Mouse (Mus musculus) limb, embryonic 11.5 days (tissue): ENCODE measurements around the gene Il9. TPM values are rescaled to one million over a fixed set of nuclear protein-coding genes. Genes with fewer than 3 reads are reported as not detected.

Experiments
- ATAC-seq: fragments of 200-750 bp; cut with Nextera tagmentation; 2 replicates; pipeline ENCODE4 v1.8.0; 2017; ENCODE audit warnings: low read depth; ENCODE audit not compliant: insufficient number of reproducible peaks, low FRiP score, low TSS enrichment
- DNase-seq: peaks from one replicate; pipeline ENCODE4 v3.0.0-alpha.2; 2015; ENCODE audit warnings: low spot score
- H3K27ac ChIP-seq: fragments of 300-500 bp; sonication (generic); replicated peaks from 2 replicates; pipeline ENCODE4 v1.5.1; 2014; ENCODE audit warnings: low read depth, mild to moderate bottlenecking, low read length
- H3K27me3 ChIP-seq: fragments of 300-500 bp; sonication (generic); 2 replicates; pipeline ENCODE4 v1.6.1; 2014; ENCODE audit warnings: mild to moderate bottlenecking, low read length, mixed read lengths; ENCODE audit not compliant: control insufficient read depth, insufficient read depth
- H3K36me3 ChIP-seq: fragments of 300-500 bp; sonication (generic); 2 replicates; pipeline ENCODE4 v1.6.1; 2014; ENCODE audit warnings: mild to moderate bottlenecking, low read length, moderate library complexity, mixed read lengths; ENCODE audit not compliant: control insufficient read depth, insufficient read depth
- H3K4me1 ChIP-seq: fragments of 300-500 bp; sonication (generic); 2 replicates; pipeline ENCODE4 v1.6.1; 2014; ENCODE audit warnings: low read length, mixed read lengths; ENCODE audit not compliant: control insufficient read depth, insufficient read depth
- H3K4me2 ChIP-seq: fragments of 300-500 bp; sonication (generic); 2 replicates; pipeline ENCODE4 v1.6.1; 2014; ENCODE audit warnings: low read depth, mild to moderate bottlenecking, moderate library complexity; ENCODE audit not compliant: severe bottlenecking
- H3K4me3 ChIP-seq: fragments of 300-500 bp; sonication (generic); 2 replicates; pipeline ENCODE4 v1.5.1; 2014; ENCODE audit warnings: low read depth, low read length
- H3K9ac ChIP-seq: fragments of 300-500 bp; sonication (generic); 2 replicates; pipeline ENCODE4 v1.6.1; 2014; ENCODE audit warnings: mild to moderate bottlenecking, low read length
- H3K9me3 ChIP-seq: fragments of 300-500 bp; sonication (generic); 2 replicates; pipeline ENCODE4 v1.6.1; 2016; ENCODE audit warnings: low read length; ENCODE audit not compliant: control insufficient read depth
- WGBS: fragments of 180-500 bp; shearing (Covaris S2); extraction: QIAGEN DNeasy Blood & Tissue Kit; methylation state at CpG from one replicate; pipeline ENCODE4 v1.1.7; 2014; 5-methylcytosine and 5-hydroxymethylcytosine counted together
- polyA plus RNA-seq: library from polyadenylated mRNA; unstranded; fragments of >200 nt; fragmentation: Nextera tagmentation; extraction: Ambion mirVana; gene quantifications from 2 replicates; pipeline ENCODE4 v1.2.1, GENCODE M21; 2014

Gene Il9
- polyA plus RNA-seq = not detected in 2 replicates

DNA sequence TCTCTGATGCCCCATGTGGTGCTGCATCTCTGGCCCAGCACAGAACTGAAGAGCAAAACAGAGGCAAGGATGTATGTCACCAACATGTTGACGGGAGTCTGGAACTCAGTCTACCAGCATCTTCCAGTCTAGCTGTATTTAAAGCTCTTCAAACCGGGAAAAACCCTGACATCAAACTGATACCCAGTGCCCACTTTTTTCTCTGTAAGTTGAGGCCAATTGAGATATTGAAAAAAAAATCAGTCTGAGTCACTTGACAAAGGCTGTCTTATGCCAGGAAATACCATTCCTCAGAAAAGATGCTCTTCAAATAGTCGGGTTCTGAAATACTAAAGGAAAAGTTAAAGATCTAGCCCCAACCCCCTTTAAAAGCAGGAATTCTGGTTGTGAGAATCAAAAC lies at the start of gene Il9:
Gene Il9 (minus strand): TSS at position 101 of the 400 bp plus-strand sequence.
- WGBS = 89% methylated on average over 3 of the region's 3 CpGs
- no peak for ATAC-seq
- Histone ChIP-seq H3K36me3 (no peaks in the 10 kb centered on the region), H3K9me3 (no peaks in the 10 kb centered on the region), H3K4me3 (no peak within 1 kb of the TSS), H3K27me3 (no peaks in the 10 kb centered on the region), H3K4me1 (no peaks in the 10 kb centered on the region), H3K4me2 (no peak within 1 kb of the TSS), H3K9ac (no peak within 1 kb of the TSS), H3K27ac (no peak within 1 kb of the TSS)
- DNase-seq = no peak

DNA sequence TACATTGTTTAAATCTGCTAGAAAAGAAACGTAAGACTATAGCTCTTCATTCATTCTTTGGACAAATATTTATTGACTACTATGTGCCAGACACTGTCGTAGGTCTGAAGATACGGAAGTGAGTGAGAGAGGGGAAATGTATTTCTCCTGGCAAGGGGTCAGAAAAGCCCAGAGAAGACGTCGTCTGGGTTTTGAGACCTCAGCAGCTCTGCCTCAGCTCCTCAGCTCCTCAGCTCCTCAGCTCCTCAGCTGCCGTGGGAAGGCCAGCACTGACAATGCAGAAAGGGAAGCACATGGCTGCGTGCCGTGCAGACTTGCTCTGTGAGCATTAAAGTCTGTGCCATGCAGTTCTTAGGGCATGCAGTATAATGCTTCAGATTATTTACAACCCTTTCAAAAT lies 47.6 kb upstream of the Il9 start:
- H3K27me3 ChIP-seq = no peaks in the 10 kb centered on the region
- no peak for ATAC-seq
- no peak overlapping the region for H3K4me2 ChIP-seq
- H3K36me3 ChIP-seq = no peaks in the 10 kb centered on the region
- H3K4me1 ChIP-seq = no peaks in the 10 kb centered on the region
- no peak overlapping the region for H3K27ac ChIP-seq
- no peaks in the 10 kb centered on the region for H3K9me3 ChIP-seq
- no peak for DNase-seq
- H3K9ac ChIP-seq = no peak overlapping the region
- whole genome bisulfite sequencing = 67% methylated on average over 8 of the region's 8 CpGs
- H3K4me3 ChIP-seq = no peak overlapping the region

DNA sequence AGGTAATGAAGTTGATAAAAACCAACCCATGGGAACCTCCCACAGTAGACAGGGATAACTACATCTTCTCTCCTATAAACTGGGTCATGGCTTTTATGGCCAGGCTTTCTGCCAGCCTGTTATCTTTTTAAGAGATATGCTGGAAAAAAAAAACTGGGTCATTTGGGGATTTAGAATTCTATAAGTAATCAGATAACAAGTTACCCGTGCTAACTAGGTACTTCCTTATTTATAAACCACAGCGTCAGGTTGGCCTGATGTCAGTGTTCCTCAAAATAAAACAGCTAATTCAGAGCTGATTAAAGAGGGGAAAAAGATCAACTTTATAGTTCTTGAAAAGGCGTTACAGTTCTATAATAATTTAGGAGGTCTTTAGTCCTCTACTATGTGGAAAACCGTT lies 47.0 kb upstream of the Il9 start:
- Histone ChIP-seq H3K27me3 (no peaks in the 10 kb centered on the region), H3K36me3 (no peaks in the 10 kb centered on the region), H3K4me2 (no peak overlapping the region), H3K4me1 (no peaks in the 10 kb centered on the region), H3K9ac (no peak overlapping the region), H3K4me3 (no peak overlapping the region), H3K9me3 (no peaks in the 10 kb centered on the region), H3K27ac (no peak overlapping the region)
- ATAC-seq (no peak), DNase-seq (no peak)
- WGBS = 76% methylated on average over 4 of the region's 4 CpGs

DNA sequence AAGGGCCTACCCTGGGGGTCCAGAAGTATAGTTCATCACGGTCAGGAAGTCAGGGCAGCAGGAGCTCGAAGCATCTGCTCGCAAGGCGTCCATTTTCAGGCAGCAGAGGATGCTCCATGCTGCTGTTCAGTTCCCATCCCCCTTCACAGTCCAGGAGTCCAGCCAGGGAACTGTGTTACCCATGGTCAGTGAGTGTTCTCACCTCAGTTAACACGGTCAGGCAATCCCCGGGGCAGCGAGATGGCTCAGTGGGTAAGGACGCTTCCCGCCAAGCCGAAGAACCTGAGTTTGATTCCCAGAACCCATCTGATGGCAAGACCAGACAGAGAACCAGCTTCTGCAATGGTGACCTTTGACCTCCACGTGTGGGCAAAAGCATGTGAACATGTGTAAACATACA lies 46.2 kb upstream of the Il9 start:
- Histone ChIP-seq H3K27ac (no peak overlapping the region), H3K9ac (no peak overlapping the region), H3K4me1 (no peaks in the 10 kb centered on the region), H3K9me3 (no peaks in the 10 kb centered on the region), H3K27me3 (no peaks in the 10 kb centered on the region), H3K4me3 (no peak overlapping the region), H3K4me2 (no peak overlapping the region), H3K36me3 (no peaks in the 10 kb centered on the region)
- WGBS = 86% methylated on average over 11 of the region's 11 CpGs
- no peak for ATAC-seq
- no peak for DNase-seq

DNA sequence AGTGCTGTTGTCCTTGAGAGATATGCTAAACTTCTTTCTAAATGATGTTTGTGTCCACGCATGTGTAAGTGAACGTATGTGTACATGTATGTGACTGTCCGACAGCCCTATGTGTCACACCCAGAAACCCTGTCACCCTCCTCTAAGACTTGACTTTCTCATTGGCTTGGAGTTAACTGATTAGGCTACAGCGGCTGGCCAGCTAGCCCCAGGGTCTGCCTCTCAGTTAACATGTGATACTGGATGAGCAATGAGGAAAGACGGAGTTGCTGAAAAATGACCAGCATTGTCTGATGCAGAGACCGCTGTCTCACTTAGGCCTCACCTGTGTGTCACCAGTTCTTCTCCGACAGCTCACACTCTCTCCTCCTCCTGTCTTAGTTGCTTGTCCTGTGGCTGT lies 45.8 kb upstream of the Il9 start:
- Histone ChIP-seq H3K27ac (no peak overlapping the region), H3K9ac (no peak overlapping the region), H3K27me3 (no peaks in the 10 kb centered on the region), H3K4me1 (no peaks in the 10 kb centered on the region), H3K36me3 (no peaks in the 10 kb centered on the region), H3K4me2 (no peak overlapping the region), H3K4me3 (no peak overlapping the region), H3K9me3 (no peaks in the 10 kb centered on the region)
- ATAC-seq (no peak), DNase-seq (no peak)
- 90% methylated on average over 7 of the region's 7 CpGs for WGBS

DNA sequence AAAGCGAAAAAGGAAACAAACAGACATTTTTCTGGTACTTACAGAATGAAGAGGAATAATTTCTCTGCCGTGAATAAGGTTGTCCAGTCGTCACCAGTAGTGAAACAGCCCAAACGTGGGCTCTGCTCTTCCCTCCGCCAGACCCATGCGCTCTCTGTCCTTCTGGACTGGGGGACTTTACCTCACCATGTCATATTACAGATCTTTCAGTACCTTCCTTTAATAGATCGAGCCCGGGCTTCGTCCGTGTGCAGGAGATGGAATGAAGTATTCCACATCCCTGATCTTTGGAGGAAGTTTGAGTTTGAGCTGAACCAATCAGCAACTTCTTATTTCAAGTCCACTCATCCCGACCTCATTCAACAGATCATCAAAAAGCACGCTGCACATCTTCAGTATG lies 44.8 kb upstream of the Il9 start:
- Histone ChIP-seq H3K4me3 (no peak overlapping the region), H3K9me3 (no peaks in the 10 kb centered on the region), H3K4me1 (no peaks in the 10 kb centered on the region), H3K9ac (no peak overlapping the region), H3K4me2 (no peak overlapping the region), H3K27me3 (no peaks in the 10 kb centered on the region), H3K27ac (no peak overlapping the region), H3K36me3 (no peaks in the 10 kb centered on the region)
- ATAC-seq = no peak
- WGBS = 85% methylated on average over 12 of the region's 12 CpGs
- no peak for DNase-seq

DNA sequence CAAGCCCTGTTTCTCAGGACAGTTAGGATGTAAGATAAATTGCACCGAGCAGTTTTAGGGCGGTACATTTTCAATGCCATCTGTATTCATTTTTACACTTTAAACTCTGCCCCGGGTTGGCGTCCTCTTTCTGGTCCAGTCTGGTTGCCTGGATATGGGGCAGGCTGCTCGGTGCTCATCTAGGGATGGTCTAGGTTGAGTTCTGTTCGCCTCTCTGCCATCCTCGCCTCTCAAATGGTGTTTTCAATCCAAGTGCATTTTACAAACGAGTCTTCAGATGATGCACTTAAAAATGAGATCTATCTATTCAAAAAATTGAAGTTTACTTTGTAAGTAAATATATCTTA lies 40.7 kb upstream of the Il9 start:
- no peaks in the 10 kb centered on the region for H3K27me3 ChIP-seq
- no peaks in the 10 kb centered on the region for H3K9me3 ChIP-seq
- H3K9ac ChIP-seq = peak overlapping the region; percentile 61
- H3K27ac ChIP-seq = no peak overlapping the region
- no peaks in the 10 kb centered on the region for H3K36me3 ChIP-seq
- peak overlapping the region; percentile 78 for H3K4me2 ChIP-seq
- WGBS = 5% methylated on average over 8 of the region's 8 CpGs
- no peaks in the 10 kb centered on the region for H3K4me1 ChIP-seq
- ATAC-seq = no peak
- no peak for DNase-seq
- peak overlapping the region; percentile 50 for H3K4me3 ChIP-seq

DNA sequence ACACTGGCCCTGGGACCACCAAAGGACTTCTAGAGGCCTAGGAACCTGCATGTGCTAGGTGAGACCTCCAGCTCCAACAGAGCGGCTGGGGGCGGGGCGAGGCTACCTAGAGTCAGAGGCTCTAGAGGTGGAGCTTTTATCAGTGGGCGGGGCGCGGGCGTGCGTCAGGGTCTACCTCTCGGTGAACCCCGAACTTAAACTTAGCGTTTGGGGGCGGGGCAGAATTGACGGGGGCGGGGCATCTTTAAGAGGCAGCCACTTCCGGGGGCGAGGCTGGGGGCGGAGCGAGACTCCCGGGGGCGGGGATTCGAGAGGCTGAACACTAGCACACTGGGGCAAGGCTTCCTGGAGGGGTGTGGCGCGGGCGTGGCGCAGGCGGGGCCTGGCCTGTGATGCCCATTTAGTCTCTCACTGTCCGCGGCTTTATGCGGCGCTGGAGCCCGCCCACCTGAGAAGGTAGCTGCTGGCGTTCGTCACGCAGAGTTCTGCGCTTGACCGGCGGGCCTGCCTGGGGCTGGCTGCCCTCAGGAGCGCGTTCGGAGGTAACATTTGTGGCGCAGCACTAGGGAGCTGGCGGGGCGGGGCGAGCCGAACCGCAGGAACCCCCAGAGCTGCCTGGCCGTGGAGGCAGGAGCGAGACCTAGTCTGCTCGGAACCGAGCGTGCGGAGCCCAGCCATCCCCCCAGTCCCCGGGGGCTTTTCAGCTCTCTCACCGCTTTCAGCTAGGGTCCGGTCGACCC lies 40.2 kb upstream of the Il9 start, which contains the start of gene Fbxl21:
Gene Fbxl21 (plus strand): TSS at position 392 of the 740 bp plus-strand sequence.
- H3K4me2 ChIP-seq = peak within 1 kb of the TSS; percentile 78
- no peak within 1 kb of the TSS for H3K27ac ChIP-seq
- under 1% methylated on average over 54 of the region's 56 CpGs for WGBS
- H3K9me3 ChIP-seq = no peaks in the 10 kb centered on the region
- DNase-seq = peak; percentile 96
- H3K27me3 ChIP-seq = no peaks in the 10 kb centered on the region
- peak; percentile 98 for ATAC-seq
- no peaks in the 10 kb centered on the region for H3K36me3 ChIP-seq
- H3K4me1 ChIP-seq = no peaks in the 10 kb centered on the region
- H3K4me3 ChIP-seq = peak within 1 kb of the TSS; percentile 50
- peak within 1 kb of the TSS; percentile 61 for H3K9ac ChIP-seq

DNA sequence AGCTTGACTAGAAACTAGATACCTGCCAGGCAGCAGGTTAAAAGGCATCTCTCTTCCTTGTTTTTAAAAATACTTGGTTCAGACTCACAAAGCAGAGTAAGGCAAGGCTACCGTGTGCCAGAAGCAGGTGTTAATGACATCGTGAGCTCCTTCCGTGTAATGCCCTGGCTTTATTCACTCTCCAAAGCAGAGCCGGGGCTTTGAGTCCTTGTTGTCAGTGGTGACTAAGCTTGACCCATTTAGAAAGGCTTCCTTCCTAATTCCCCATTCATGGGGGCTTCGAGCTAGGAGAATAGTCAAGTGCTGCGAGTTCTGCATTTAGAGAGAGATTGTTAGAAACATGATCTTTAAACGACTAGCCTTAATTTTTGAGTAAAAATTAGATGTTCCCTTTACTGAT lies 34.8 kb upstream of the Il9 start:
- Histone ChIP-seq H3K4me2 (no peak overlapping the region), H3K9me3 (no peaks in the 10 kb centered on the region), H3K27me3 (no peaks in the 10 kb centered on the region), H3K4me1 (no peaks in the 10 kb centered on the region), H3K9ac (no peak overlapping the region), H3K36me3 (no peaks in the 10 kb centered on the region), H3K27ac (no peak overlapping the region), H3K4me3 (no peak overlapping the region)
- peak; percentile 18 for DNase-seq
- ATAC-seq = no peak
- 70% methylated on average over 7 of the region's 7 CpGs for WGBS
